Mouse (Mus musculus): ENCODE results near the gene Mpc1. TPM values are rescaled to one million over a fixed set of nuclear protein-coding genes. Genes with fewer than 3 reads are reported as not detected.
"Not testable (repeated sequence)": the region's sequence is repeated elsewhere in the genome, so short reads cannot be mapped to it uniquely, and the experiment has no call there.

Gene Mpc1
- polyA plus RNA-seq, 1 experiment from 2014 or later, result 153 TPM

DNA sequence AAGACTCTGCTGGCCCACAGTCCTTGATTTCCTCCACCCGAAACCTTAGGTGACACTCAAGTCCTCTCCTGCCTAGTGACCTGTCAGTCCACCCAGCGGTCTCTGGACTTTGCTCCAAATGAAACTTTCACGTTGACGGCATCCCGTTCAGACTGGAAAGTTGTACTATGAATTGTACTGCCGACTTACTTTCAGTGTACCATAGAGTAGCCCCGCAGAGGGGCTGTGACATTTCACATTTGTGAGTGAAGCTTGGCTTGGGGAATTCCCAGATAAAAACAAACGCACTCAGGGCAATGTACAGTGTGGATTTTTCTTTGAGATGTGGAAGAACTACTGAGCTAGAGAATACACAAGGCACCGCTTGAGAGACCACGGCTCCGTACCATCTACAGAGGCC lies 40.5 kb upstream of the Mpc1 start:
- Histone ChIP-seq H3K27me3 (ENCODE audit: control insufficient read depth, insufficient read depth, low read length) (0 out of 2 replicates have a peak, but pooled peaks cover 7% of the 10 kb centered on the region), H3K9me3 (replicated peaks; ENCODE audit: control insufficient read depth, low read length) (no peaks in the 10 kb centered on the region), H3K27ac (ENCODE audit: low read depth, low read length) (no peak overlapping the region), H3K36me3 (ENCODE audit: control insufficient read depth, insufficient read depth, low read length) (no peaks in the 10 kb centered on the region), H3K4me2 (no peak overlapping the region), H3K4me1 (ENCODE audit: control insufficient read depth, insufficient read depth, low read length) (no peaks in the 10 kb centered on the region), H3K9ac (ENCODE audit: low read depth, low read length) (no peak overlapping the region), H3K4me3 (ENCODE audit: low read depth, low read length) (no peak overlapping the region)
- no peak for ATAC-seq (replicated peaks; ENCODE audit: insufficient number of reproducible peaks, low FRiP score, low TSS enrichment)
- WGBS (ENCODE audit: insufficient replicate concordance), result 82% methylated on average over 11 of the region's 11 CpGs

DNA sequence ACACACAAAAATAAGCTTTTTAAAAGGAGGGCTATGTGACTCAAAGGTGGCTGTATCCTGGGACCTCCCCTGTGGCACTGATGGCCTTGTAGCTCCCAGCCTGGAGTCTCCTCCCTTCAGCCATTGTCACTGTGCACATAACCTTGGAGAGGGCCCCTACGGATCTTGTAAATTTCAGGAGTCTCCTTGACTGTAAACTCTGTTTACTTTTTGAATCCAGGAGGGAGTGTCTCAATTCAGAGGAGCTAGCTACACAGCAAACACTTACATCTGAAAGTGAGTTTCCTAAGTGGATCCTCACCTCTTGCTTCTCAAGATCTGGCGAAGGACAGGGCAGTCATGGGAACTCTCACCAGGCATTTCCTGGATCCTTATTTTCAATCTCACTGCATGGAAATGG lies 38.6 kb upstream of the Mpc1 start:
- 0 out of 2 replicates have a peak, but pooled peaks cover 7% of the 10 kb centered on the region for H3K27me3 ChIP-seq (ENCODE audit: control insufficient read depth, insufficient read depth, low read length)
- no peak overlapping the region for H3K9ac ChIP-seq (ENCODE audit: low read depth, low read length)
- H3K9me3 ChIP-seq (replicated peaks; ENCODE audit: control insufficient read depth, low read length), result no peaks in the 10 kb centered on the region
- ATAC-seq (replicated peaks; ENCODE audit: insufficient number of reproducible peaks, low FRiP score, low TSS enrichment), result no peak
- no peak overlapping the region for H3K4me2 ChIP-seq
- H3K4me3 ChIP-seq (ENCODE audit: low read depth, low read length), result no peak overlapping the region
- 66% methylated on average over 2 of the region's 2 CpGs for whole genome bisulfite sequencing (ENCODE audit: insufficient replicate concordance)
- no peaks in the 10 kb centered on the region for H3K36me3 ChIP-seq (ENCODE audit: control insufficient read depth, insufficient read depth, low read length)
- H3K4me1 ChIP-seq (ENCODE audit: control insufficient read depth, insufficient read depth, low read length), result no peaks in the 10 kb centered on the region
- H3K27ac ChIP-seq (ENCODE audit: low read depth, low read length), result no peak overlapping the region

DNA sequence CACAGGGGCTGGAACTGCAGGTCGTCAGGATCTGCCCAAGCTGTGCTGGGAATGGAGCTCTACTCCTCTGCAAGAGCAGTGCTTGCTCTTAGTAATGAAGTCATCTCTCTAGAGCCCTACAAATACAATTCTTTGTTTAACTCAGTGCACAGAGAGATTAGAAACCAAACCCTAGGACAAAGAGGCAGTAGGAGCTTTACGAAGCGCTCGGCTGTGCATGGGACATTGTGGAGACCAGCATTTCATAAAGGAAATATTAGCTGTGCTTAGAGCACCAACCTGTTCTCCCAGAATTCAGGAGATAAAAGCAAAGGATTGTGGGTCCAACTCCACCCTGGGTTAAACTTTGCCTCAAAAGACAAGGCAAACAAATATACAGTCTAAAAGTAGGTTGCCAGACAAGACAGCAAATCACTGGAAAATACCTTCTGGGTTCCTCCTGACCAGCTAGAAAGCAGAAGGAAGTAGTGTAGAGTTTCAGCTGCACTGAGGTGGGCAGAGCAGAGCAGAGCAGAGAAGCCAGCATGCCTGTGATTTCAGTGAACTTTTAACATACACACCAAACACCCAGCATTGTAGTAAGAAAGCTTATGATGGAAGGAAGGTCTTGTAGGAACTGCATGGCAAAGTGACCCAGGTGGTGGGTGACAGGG lies 36.5 kb upstream of the Mpc1 start:
- no peaks in the 10 kb centered on the region for H3K9me3 ChIP-seq (replicated peaks; ENCODE audit: control insufficient read depth, low read length)
- no peaks in the 10 kb centered on the region for H3K4me1 ChIP-seq (ENCODE audit: control insufficient read depth, insufficient read depth, low read length)
- H3K9ac ChIP-seq (ENCODE audit: low read depth, low read length), result no peak overlapping the region
- H3K27ac ChIP-seq (ENCODE audit: low read depth, low read length), result no peak overlapping the region
- no peak overlapping the region for H3K4me2 ChIP-seq
- no peak overlapping the region for H3K4me3 ChIP-seq (ENCODE audit: low read depth, low read length)
- H3K36me3 ChIP-seq (ENCODE audit: control insufficient read depth, insufficient read depth, low read length), result no peaks in the 10 kb centered on the region
- 0 out of 2 replicates have a peak, but pooled peaks cover 9% of the 10 kb centered on the region for H3K27me3 ChIP-seq (ENCODE audit: control insufficient read depth, insufficient read depth, low read length)
- no peak for ATAC-seq (replicated peaks; ENCODE audit: insufficient number of reproducible peaks, low FRiP score, low TSS enrichment)
- 79% methylated on average over 4 of the region's 4 CpGs for WGBS (ENCODE audit: insufficient replicate concordance)

DNA sequence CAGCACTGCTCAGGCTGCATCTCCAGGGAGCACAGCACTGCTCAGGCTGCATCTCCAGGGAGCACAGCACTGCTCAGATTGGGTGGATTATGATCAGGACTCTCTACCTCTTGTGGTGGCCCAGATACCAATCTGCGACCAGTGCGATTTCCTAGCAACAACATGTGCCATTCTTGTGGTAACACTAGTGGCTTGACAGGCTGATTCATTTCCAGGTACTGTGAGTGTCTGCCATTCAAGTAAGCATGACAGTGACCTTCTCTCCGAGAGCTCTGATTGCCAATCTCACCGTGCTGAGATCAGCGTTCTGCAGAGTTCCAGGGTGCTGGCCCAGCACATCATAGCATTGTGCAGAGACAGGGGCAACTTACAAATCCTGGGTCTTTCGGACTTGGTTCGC lies 31.0 kb upstream of the Mpc1 start:
- Histone ChIP-seq H3K36me3 (ENCODE audit: control insufficient read depth, insufficient read depth, low read length) (no peaks in the 10 kb centered on the region), H3K4me3 (ENCODE audit: low read depth, low read length) (no peak overlapping the region), H3K27ac (ENCODE audit: low read depth, low read length) (no peak overlapping the region), H3K27me3 (ENCODE audit: control insufficient read depth, insufficient read depth, low read length) (0 out of 2 replicates have a peak, but pooled peaks cover 6% of the 10 kb centered on the region), H3K9me3 (replicated peaks; ENCODE audit: control insufficient read depth, low read length) (no peaks in the 10 kb centered on the region), H3K4me2 (no peak overlapping the region), H3K9ac (ENCODE audit: low read depth, low read length) (no peak overlapping the region), H3K4me1 (ENCODE audit: control insufficient read depth, insufficient read depth, low read length) (no peaks in the 10 kb centered on the region)
- ATAC-seq (replicated peaks; ENCODE audit: insufficient number of reproducible peaks, low FRiP score, low TSS enrichment), result no peak
- WGBS (ENCODE audit: insufficient replicate concordance), result 85% methylated on average over 7 of the region's 7 CpGs

DNA sequence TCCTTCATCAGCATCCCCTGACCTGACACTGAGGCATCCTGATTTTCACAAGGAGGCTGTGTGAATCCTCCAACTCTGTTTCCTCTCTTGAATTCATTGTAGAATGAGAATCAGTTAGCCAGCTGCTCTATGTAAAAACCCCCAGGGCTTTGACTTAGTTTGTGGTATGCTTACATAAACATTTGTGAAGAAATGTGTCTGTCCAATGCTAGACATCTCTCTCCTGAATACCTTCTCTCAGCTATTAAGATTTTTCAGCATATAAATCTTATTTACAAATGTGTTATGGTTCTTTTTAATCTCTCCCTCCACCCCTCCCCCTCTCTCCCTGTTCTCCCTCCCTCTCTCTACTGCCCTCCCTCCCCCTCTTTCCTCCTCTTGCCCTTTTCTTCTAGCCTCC lies 28.4 kb upstream of the Mpc1 start:
- no peak for ATAC-seq (replicated peaks; ENCODE audit: insufficient number of reproducible peaks, low FRiP score, low TSS enrichment)
- H3K9me3 ChIP-seq (replicated peaks; ENCODE audit: control insufficient read depth, low read length), result no peaks in the 10 kb centered on the region
- H3K9ac ChIP-seq (ENCODE audit: low read depth, low read length), result no peak overlapping the region
- no peaks in the 10 kb centered on the region for H3K4me1 ChIP-seq (ENCODE audit: control insufficient read depth, insufficient read depth, low read length)
- H3K27ac ChIP-seq (ENCODE audit: low read depth, low read length), result no peak overlapping the region
- H3K4me3 ChIP-seq (ENCODE audit: low read depth, low read length), result no peak overlapping the region
- no peaks in the 10 kb centered on the region for H3K36me3 ChIP-seq (ENCODE audit: control insufficient read depth, insufficient read depth, low read length)
- H3K4me2 ChIP-seq, result no peak overlapping the region
- H3K27me3 ChIP-seq (ENCODE audit: control insufficient read depth, insufficient read depth, low read length), result peaks cover under 1% of the 10 kb centered on the region; the same call in 1 of the 2 replicates

DNA sequence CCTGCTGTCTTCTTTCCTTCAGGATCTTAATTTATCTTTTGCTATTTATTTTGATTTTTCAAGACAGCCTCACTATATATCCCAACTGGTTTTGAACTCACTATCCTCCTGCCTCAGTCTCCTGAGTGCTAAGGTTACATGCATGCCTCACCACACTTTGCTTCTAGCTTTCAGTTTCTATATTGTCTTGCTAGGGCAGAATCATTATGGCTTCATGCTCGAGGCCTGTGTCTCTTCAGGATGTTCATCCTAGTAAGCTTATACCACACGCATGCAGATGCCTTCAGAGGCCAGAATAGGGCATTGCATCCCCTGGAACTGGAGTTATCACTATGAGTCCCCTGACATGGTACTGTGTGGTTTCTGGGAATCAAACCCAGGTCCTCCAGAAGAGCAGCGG lies 27.8 kb upstream of the Mpc1 start:
- H3K9me3 ChIP-seq (replicated peaks; ENCODE audit: control insufficient read depth, low read length), result no peaks in the 10 kb centered on the region
- no peak overlapping the region for H3K27ac ChIP-seq (ENCODE audit: low read depth, low read length)
- H3K4me1 ChIP-seq (ENCODE audit: control insufficient read depth, insufficient read depth, low read length), result no peaks in the 10 kb centered on the region
- no peak overlapping the region for H3K4me2 ChIP-seq
- 58% methylated on average over 3 of the region's 3 CpGs for WGBS (ENCODE audit: insufficient replicate concordance)
- H3K4me3 ChIP-seq (ENCODE audit: low read depth, low read length), result no peak overlapping the region
- no peaks in the 10 kb centered on the region for H3K36me3 ChIP-seq (ENCODE audit: control insufficient read depth, insufficient read depth, low read length)
- H3K9ac ChIP-seq (ENCODE audit: low read depth, low read length), result no peak overlapping the region
- no peak for ATAC-seq (replicated peaks; ENCODE audit: insufficient number of reproducible peaks, low FRiP score, low TSS enrichment)
- H3K27me3 ChIP-seq (ENCODE audit: control insufficient read depth, insufficient read depth, low read length), result peaks cover 2% of the 10 kb centered on the region; the same call in 1 of the 2 replicates

DNA sequence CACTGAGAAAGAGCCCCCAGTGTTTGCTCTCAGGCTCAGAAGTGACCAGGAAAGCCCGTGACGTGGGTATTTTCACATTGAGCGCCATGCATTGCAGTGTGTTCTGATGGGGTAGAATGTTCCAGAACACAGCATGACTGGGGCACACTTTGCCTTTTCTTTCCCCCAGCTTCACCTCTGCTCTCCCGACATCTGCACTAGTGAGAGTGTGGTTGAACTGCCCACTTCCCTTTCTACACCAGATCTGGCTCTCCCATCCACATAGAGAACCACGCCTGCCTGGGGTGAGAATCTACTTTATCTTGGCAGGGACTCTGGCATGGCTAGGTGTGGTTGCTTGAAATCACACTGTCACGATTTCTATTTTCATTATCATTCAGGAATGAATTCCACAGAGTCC lies 27.1 kb upstream of the Mpc1 start:
- ATAC-seq (replicated peaks; ENCODE audit: insufficient number of reproducible peaks, low FRiP score, low TSS enrichment), result no peak
- Histone ChIP-seq H3K36me3 (ENCODE audit: control insufficient read depth, insufficient read depth, low read length) (no peaks in the 10 kb centered on the region), H3K27ac (ENCODE audit: low read depth, low read length) (no peak overlapping the region), H3K4me1 (ENCODE audit: control insufficient read depth, insufficient read depth, low read length) (no peaks in the 10 kb centered on the region), H3K4me3 (ENCODE audit: low read depth, low read length) (no peak overlapping the region), H3K9ac (ENCODE audit: low read depth, low read length) (no peak overlapping the region), H3K27me3 (ENCODE audit: control insufficient read depth, insufficient read depth, low read length) (peaks cover 2% of the 10 kb centered on the region; the same call in 1 of the 2 replicates), H3K4me2 (no peak overlapping the region), H3K9me3 (replicated peaks; ENCODE audit: control insufficient read depth, low read length) (no peaks in the 10 kb centered on the region)
- WGBS (ENCODE audit: insufficient replicate concordance), result 74% methylated on average over 6 of the region's 6 CpGs

DNA sequence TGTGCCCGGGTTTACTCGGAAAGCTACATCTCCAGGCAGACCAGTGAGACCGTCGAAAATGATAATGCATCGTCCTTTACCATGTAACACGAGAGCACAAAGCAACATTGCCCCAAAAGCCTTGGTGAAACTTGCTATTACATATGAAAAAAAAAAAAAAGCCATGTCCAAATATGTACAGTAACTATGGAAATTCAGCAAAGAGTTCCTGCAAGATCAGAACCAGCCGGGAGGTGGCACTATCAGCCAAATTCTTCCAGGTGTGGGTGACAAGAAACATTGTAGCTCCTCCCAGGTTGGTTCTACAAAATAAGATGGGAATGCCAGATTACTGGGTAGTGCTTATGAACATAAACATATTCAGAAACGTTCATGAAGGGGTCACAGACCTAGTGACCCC lies 25.7 kb upstream of the Mpc1 start:
- no peak overlapping the region for H3K27ac ChIP-seq (ENCODE audit: low read depth, low read length)
- 66% methylated on average over 8 of the region's 8 CpGs for WGBS (ENCODE audit: insufficient replicate concordance)
- no peaks in the 10 kb centered on the region for H3K36me3 ChIP-seq (ENCODE audit: control insufficient read depth, insufficient read depth, low read length)
- no peak overlapping the region for H3K9ac ChIP-seq (ENCODE audit: low read depth, low read length)
- no peak overlapping the region for H3K4me2 ChIP-seq
- H3K4me1 ChIP-seq (ENCODE audit: control insufficient read depth, insufficient read depth, low read length), result no peaks in the 10 kb centered on the region
- no peak for ATAC-seq (replicated peaks; ENCODE audit: insufficient number of reproducible peaks, low FRiP score, low TSS enrichment)
- no peaks in the 10 kb centered on the region for H3K9me3 ChIP-seq (replicated peaks; ENCODE audit: control insufficient read depth, low read length)
- peaks cover 7% of the 10 kb centered on the region for H3K27me3 ChIP-seq (ENCODE audit: control insufficient read depth, insufficient read depth, low read length)
- no peak overlapping the region for H3K4me3 ChIP-seq (ENCODE audit: low read depth, low read length)

DNA sequence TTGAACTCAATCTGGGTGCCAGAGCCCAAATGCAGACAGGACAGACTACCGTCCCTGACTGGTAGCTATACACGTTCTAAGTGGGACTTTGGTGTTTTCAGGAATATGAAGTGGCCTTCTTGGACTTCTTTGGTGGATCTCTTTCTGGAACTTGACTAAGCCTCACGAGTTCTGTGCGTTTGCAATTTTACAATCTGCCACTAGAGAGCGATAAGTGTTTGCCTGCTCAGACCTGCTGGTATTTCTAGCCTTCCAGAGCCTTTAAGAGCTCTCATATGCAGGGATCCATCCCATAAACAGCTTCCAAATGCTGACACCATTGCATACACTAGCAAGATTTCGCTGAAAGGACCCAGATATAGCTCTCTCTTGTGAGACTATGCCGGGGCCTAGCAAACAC lies 18.1 kb upstream of the Mpc1 start:
- not testable (repeated sequence) for H3K4me1 ChIP-seq (ENCODE audit: control insufficient read depth, insufficient read depth, low read length); H3K9ac ChIP-seq (ENCODE audit: low read depth, low read length); H3K4me3 ChIP-seq (ENCODE audit: low read depth, low read length); H3K27me3 ChIP-seq (ENCODE audit: control insufficient read depth, insufficient read depth, low read length); H3K4me2 ChIP-seq; H3K36me3 ChIP-seq (ENCODE audit: control insufficient read depth, insufficient read depth, low read length); ATAC-seq (replicated peaks; ENCODE audit: insufficient number of reproducible peaks, low FRiP score, low TSS enrichment); H3K27ac ChIP-seq (ENCODE audit: low read depth, low read length); H3K9me3 ChIP-seq (replicated peaks; ENCODE audit: control insufficient read depth, low read length)
- 13% methylated on average over 7 of the region's 7 CpGs for WGBS (ENCODE audit: insufficient replicate concordance)

Measured in heart, embryonic 11.5 days (tissue).